Mouse (Mus musculus) cerebellum, postnatal 14 days (tissue): Measurements from ENCODE around the gene Mt2.

Source experiments
- DNase-seq, 2 experiments: peaks; one replicate each; pipeline ENCODE4 v3.0.0; 2021; ENCODE audit warnings: mixed read lengths in 2 of 2

Gene Mt2

DNA sequence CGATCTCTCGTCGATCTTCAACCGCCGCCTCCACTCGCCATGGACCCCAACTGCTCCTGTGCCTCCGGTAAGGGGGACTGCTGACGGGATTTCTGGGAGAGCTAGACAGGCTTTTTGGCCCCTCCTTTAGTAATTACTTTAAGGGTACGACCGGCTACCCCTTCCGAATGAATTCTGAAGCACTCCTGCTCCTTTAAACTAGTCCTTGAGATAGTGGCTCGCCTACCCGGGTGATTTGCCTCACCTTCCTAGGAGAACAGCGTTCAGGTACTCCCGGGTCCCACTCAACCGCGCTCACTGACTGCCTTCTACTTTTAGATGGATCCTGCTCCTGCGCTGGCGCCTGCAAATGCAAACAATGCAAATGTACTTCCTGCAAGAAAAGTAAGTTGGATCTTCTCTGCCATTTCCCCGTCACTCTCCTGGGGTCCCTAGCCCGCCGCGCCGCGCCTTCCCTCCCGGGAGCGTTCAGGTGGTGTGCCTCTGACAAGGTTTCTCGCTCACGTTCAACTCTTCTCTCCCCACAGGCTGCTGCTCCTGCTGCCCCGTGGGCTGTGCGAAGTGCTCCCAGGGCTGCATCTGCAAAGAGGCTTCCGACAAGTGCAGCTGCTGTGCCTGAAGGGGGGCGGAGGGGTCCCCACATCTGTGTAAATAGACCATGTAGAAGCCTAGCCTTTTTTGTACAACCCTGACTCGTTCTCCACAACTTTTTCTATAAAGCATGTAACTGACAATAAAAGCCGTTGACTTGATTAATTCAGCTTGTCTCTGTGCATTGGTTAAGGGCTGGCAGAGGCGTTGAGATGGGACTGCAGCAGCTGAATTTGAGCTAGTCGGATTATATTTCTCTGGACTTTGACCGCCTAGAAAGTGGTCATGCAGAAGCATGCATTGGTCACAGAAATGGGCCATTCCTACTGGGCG lies 607 bp downstream of the Mt2 start:
- DNase-seq, result peak in 1 of 2 experiments; percentile 54

DNA sequence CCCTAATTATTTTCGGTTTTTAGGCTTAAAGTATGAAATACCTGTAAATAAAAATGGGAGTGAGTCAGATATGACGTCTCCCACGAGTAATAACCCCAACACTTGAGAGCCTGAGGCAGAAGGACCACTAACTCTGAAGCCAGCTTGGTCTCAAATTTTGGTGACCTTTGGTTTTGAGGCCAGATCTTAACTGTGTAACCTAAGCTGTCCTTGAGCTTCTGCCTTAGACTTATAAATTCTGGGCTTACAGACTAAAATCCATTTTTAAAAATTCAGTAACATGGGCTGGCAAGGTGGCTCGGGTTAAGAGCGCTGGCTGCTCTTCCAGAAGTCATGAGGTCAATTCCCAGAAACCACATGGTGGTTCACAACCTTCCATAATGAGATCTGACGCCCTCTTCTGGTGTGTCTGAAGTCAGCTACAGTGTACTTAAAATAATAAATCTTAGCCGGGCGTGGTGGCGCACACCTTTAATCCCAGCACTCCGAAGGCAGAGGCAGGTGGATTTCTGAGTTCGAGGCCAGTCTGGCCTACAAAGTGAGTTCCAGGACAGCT lies 1.5 kb downstream of the Mt2 start:
- DNase-seq, result no peak

- DNase-seq, result no peak
Measured at GRCm38 (mm10) chr8:94174619-94175213, 2.3 kb downstream of the Mt2 start.

GRCm38 (mm10) chr8:94177716-94178390 lies 5.4 kb downstream of the Mt2 start:
- no peak for DNase-seq

GRCm38 (mm10) chr8:94178857-94179712 lies 6.6 kb downstream of the Mt2 start, which contains the start of gene Mt1:
TSS of gene Mt1 (plus strand) at chr8:94179082.
- peak; percentile 70 to 75 for DNase-seq

- no peak for DNase-seq
Measured at GRCm38 (mm10) chr8:94179713-94180560, 7.5 kb downstream of the Mt2 start.

- no peak for DNase-seq
Measured at GRCm38 (mm10) chr8:94180561-94180908, 8.1 kb downstream of the Mt2 start.

DNA sequence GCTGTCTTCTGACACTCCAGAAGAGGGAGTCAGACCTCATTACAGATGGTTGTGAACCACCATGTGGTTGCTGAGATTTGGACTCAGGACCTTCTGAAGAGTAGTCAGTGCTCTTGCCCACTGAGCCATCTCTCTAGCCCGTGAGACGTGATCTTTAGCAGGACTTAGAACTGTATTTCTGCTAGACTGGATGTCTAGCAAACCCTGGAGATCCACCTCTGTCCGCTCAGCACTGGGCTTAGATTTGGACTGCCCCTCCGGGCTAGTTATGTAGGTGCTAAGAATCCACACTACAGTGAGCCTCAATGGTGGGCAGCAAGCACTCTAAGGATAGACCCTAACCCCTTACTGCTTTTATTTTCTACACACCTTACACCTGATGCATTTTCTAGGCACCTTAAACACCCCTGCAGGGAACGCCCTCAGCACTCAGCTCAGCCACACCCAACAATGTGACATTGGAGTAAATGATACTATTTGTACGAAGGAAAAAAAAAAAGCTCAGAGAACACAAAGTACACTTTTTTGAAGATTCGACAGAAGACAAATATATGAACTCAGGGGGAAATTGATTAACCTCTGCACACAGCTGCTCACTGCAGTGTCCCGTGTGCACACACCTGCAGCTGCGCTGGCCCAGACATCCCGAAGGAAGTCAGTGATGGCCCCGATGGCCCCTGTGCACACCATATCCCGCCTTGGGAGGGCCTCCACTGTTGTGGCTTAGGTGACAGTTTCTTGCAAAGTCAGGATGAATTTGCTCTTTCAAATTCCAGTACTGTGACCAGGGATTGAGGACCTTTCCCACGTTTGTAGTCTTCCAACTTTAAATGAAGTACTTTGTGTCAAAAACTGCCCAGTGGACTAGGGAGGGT lies 9.8 kb downstream of the Mt2 start:
- DNase-seq, result no peak

DNA sequence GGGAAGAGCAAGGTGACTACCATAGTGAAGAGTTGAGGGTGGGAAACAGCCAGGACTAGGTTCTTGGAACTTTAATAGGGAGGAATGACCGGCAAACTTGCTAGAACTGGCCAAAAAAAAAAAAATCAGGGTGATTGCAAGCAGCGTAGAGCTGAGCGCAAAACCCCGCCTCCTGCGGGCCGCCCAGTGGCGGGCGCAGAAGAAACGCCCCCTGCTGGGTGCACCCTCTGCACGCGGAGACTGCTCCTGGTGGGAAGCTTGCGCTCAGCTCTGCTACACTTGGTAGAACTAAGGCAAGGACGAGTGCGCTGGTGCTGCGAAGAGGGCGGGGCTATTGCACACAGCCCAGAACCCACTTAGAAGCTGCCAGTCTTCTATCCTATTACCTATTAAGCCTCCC lies 10.7 kb downstream of the Mt2 start:
- peak in 1 of 2 experiments; percentile 56 for DNase-seq

DNA sequence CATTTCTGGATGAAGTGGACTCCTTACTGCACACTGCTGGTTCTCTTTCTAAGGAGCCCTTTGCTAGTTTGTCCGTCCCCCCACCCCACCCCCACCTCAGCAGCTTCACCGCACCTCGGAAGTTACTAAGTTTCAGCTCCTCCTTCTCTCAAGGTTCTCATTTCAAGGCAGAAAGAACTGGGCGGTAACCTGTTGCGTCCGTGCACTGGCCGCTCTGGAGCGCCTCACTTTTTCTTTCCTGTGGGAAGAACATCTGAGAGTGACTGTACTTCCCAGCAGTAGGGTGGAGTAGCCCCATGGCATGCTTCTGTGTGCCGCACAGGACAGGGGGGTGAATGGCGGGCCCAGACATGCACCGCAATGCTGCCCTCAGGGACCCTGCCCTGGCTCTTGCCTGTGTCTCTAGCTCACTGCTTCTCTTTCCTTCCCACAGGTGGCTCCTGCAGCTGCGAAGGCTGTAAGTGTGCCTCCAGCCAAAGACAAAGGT lies 11.9 kb downstream of the Mt2 start:
- no peak for DNase-seq

DNA sequence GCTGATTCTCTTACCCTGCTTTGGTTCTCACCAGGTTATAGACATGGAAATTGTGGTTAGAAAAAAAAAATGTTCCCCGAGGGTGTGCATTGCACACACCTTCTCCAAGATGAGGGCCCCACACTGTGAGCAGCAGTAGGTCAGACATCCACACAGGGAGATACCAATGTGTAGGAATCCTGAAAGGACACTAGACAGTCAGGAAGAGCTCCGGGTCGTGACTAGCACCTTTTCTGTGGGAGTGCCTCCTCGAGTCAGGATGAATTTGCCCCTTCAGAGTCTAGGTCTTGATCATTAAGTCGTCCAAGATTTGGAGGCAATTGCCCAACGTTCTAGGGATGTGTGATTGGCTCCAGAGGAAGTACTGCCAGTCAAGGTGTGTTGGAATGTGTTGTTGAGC lies 13.3 kb downstream of the Mt2 start:
- DNase-seq, result no peak

DNA sequence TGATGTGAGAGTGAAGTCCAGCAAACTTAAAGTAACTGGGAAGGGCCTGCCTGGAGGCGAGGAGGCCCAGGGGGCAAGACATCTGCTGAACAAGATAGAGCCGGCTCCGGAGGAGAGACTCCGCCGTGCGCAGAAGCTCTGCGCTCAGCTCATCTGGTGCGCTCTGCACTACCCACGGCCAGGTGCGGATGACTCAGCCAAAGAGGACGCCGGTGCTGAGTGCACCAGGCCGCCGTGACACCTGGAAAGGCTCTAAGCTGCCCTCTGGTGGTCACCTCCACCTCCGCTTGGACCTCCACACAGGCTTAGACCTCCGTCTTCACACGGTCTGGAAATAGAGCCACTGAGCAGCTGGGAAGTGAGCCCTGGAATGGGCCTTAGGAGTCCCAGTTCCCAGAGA lies 14.1 kb downstream of the Mt2 start:
- DNase-seq, result peak; percentile 83 to 90

GRCm38 (mm10) chr8:94187290-94188002 lies 15.0 kb downstream of the Mt2 start:
- no peak for DNase-seq

- DNase-seq, result peak; percentile 36 to 57
Measured at GRCm38 (mm10) chr8:94189275-94190031, 17.0 kb downstream of the Mt2 start.

DNA sequence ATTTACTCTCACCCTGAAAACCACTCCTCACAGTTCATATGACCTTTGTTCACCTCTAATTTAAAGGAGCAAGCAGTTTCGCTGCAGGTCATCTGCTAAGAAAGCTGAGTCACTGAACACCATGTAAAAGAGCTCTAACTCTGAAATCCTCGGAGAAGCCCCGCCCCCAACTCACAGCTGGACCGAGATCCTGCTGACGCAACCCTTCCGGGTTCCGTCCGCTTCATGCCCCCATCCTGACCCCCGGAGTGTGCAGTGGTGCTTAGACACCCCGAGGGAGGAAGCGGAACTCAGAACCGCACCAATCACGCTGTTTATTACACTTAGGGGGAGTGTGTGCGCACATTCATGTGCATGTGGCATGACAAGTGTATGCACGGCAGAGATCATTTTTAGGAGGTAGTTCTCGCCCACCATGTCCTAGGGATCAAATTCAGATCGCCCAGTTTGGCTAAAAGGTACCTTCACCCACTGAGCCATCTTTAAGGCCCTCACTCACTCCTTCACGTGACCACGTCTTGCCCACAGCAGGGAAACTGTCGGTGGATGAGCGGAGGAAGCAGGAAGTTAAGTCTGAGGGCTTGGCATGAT lies 18.7 kb downstream of the Mt2 start:
- DNase-seq, result no peak

- no peak for DNase-seq
Measured at GRCm38 (mm10) chr8:94192926-94193325, 20.5 kb downstream of the Mt2 start.

- no peak for DNase-seq
Measured at GRCm38 (mm10) chr8:94194591-94195223, 22.2 kb downstream of the Mt2 start.
